Mouse (Mus musculus) liver, embryonic 12.5 days (tissue): ENCODE measurements around the gene Rbx1. TPM values are rescaled to one million over a fixed set of nuclear protein-coding genes. Genes with fewer than 3 reads are reported as not detected.
"Not testable (repeated sequence)": the region's sequence is repeated elsewhere in the genome, so short reads cannot be mapped to it uniquely, and the experiment has no call there.

Source experiments
- ATAC-seq: fragments of 200-750 bp; cut with Nextera tagmentation; 2 replicates; pipeline ENCODE4 v1.8.0; 2017; ENCODE audit warnings: moderate number of reproducible peaks, mild to moderate bottlenecking, moderate library complexity
- H3K27ac ChIP-seq: fragments of 300-500 bp; sonication (generic); 2 replicates; pipeline ENCODE4 v1.5.1; 2016; ENCODE audit warnings: mild to moderate bottlenecking
- H3K27me3 ChIP-seq: fragments of 300-500 bp; sonication (generic); replicated peaks from 2 replicates; pipeline ENCODE4 v1.6.1; 2016; ENCODE audit warnings: mild to moderate bottlenecking, moderate library complexity
- H3K36me3 ChIP-seq: fragments of 300-500 bp; sonication (generic); 2 replicates; pipeline ENCODE4 v1.6.1; 2016; ENCODE audit warnings: mild to moderate bottlenecking, moderate library complexity
- H3K4me1 ChIP-seq: fragments of 300-500 bp; sonication (generic); 2 replicates; pipeline ENCODE4 v1.6.1; 2016
- H3K4me2 ChIP-seq: fragments of 300-500 bp; sonication (generic); 2 replicates; pipeline ENCODE4 v1.6.1; 2016; ENCODE audit warnings: mild to moderate bottlenecking, moderate library complexity
- H3K4me3 ChIP-seq: fragments of 300-500 bp; sonication (generic); 2 replicates; pipeline ENCODE4 v1.5.1; 2016; ENCODE audit warnings: mild to moderate bottlenecking, moderate library complexity
- H3K9ac ChIP-seq: fragments of 300-500 bp; sonication (generic); 2 replicates; pipeline ENCODE4 v1.6.1; 2016; ENCODE audit warnings: mild to moderate bottlenecking, moderate library complexity
- H3K9me3 ChIP-seq: fragments of 300-500 bp; sonication (generic); replicated peaks from 2 replicates; pipeline ENCODE4 v1.6.1; 2016; ENCODE audit warnings: mild to moderate bottlenecking, moderate library complexity
- WGBS: fragments of 180-500 bp; shearing (Covaris S2); methylation state at CpG from one replicate; pipeline ENCODE4 v1.1.7; 2016; ENCODE audit not compliant: insufficient replicate concordance; 5-methylcytosine and 5-hydroxymethylcytosine counted together
- polyA plus RNA-seq: library from polyadenylated mRNA; unstranded; fragments of >200 nt; fragmentation: Nextera tagmentation; extraction: Ambion mirVana; gene quantifications from 2 replicates; pipeline ENCODE4 v1.2.1, GENCODE M21; 2016

Rbx1 gene
- polyA plus RNA-seq, 1 experiment from 2014 or later, result 334 TPM

GRCm38 (mm10) chr15:81465016-81465660 lies 958 bp upstream of the Rbx1 start:
- WGBS, result 60% methylated on average over 12 of the region's 12 CpGs
- peaks cover 29% of the 10 kb centered on the region for H3K36me3 ChIP-seq
- H3K27ac ChIP-seq, result peak overlapping the region; percentile 92
- peaks cover 33% of the 10 kb centered on the region for H3K4me1 ChIP-seq
- no peaks in the 10 kb centered on the region for H3K27me3 ChIP-seq
- ATAC-seq, result no peak
- peaks cover 15% of the 10 kb centered on the region for H3K9me3 ChIP-seq
- peak overlapping the region; percentile 80 for H3K4me3 ChIP-seq
- H3K9ac ChIP-seq, result peak overlapping the region; percentile 73
- peak overlapping the region; percentile 88 for H3K4me2 ChIP-seq

GRCm38 (mm10) chr15:81466738-81467113 lies 630 bp downstream of the Rbx1 start:
- peak overlapping the region; percentile 92 for H3K27ac ChIP-seq
- no peak for ATAC-seq
- WGBS, result under 1% methylated on average over 15 of the region's 15 CpGs

GRCm38 (mm10) chr15:81470735-81471134 lies 4.6 kb downstream of the Rbx1 start:
- ATAC-seq, result no peak
- no peak overlapping the region for H3K4me3 ChIP-seq
- H3K9me3 ChIP-seq, result no peaks in the 10 kb centered on the region
- no peak overlapping the region for H3K9ac ChIP-seq
- peaks cover 35% of the 10 kb centered on the region for H3K4me1 ChIP-seq
- 84% methylated on average over 8 of the region's 8 CpGs for WGBS
- H3K27ac ChIP-seq, result no peak overlapping the region
- no peaks in the 10 kb centered on the region for H3K27me3 ChIP-seq
- no peak overlapping the region for H3K4me2 ChIP-seq
- H3K36me3 ChIP-seq, result peaks cover 72% of the 10 kb centered on the region

More at GRCm38 (mm10) chr15:81466738-81467113, 630 bp downstream of the Rbx1 start:
- peak overlapping the region; percentile 88 for H3K4me2 ChIP-seq
- peaks cover 36% of the 10 kb centered on the region for H3K36me3 ChIP-seq
- peaks cover 33% of the 10 kb centered on the region for H3K4me1 ChIP-seq
- H3K4me3 ChIP-seq, result peak overlapping the region; percentile 80
- H3K9me3 ChIP-seq, result peaks cover 8% of the 10 kb centered on the region
- H3K27me3 ChIP-seq, result no peaks in the 10 kb centered on the region
- H3K9ac ChIP-seq, result peak overlapping the region; percentile 82

GRCm38 (mm10) chr15:81472256-81472655 lies 6.2 kb downstream of the Rbx1 start:
- Histone ChIP-seq H3K4me1 (peaks cover 44% of the 10 kb centered on the region), H3K4me2 (no peak overlapping the region), H3K9me3 (no peaks in the 10 kb centered on the region), H3K4me3 (no peak overlapping the region), H3K27ac (0 out of 2 replicates have a peak overlapping the region, but pooled peaks have one; percentile 25), H3K27me3 (no peaks in the 10 kb centered on the region), H3K9ac (no peak overlapping the region), H3K36me3 (peaks cover 81% of the 10 kb centered on the region)
- whole genome bisulfite sequencing, result 77% methylated on average over 5 of the region's 5 CpGs
- ATAC-seq, result no peak

GRCm38 (mm10) chr15:81475654-81476053 lies 9.6 kb downstream of the Rbx1 start:
- Histone ChIP-seq H3K27ac (0 out of 2 replicates have a peak overlapping the region, but pooled peaks have one; percentile 10), H3K4me2 (no peak overlapping the region), H3K9ac (no peak overlapping the region), H3K9me3 (no peaks in the 10 kb centered on the region), H3K36me3 (peaks cover 58% of the 10 kb centered on the region), H3K4me1 (peaks cover 30% of the 10 kb centered on the region; the same call in 1 of the 2 replicates), H3K27me3 (no peaks in the 10 kb centered on the region), H3K4me3 (no peak overlapping the region)
- no peak for ATAC-seq
- WGBS, result 30% methylated on average over 3 of the region's 3 CpGs

GRCm38 (mm10) chr15:81476597-81476996 lies 10.5 kb downstream of the Rbx1 start:
- Histone ChIP-seq H3K9ac (peak overlapping the region; percentile 34), H3K4me3 (no peak overlapping the region), H3K36me3 (peaks cover 49% of the 10 kb centered on the region), H3K27me3 (no peaks in the 10 kb centered on the region), H3K4me2 (peak overlapping the region; percentile 45), H3K4me1 (peaks cover 38% of the 10 kb centered on the region; the same call in 1 of the 2 replicates), H3K27ac (0 out of 2 replicates have a peak overlapping the region, but pooled peaks have one; percentile 36), H3K9me3 (no peaks in the 10 kb centered on the region)
- 2% methylated on average over 2 of the region's 2 CpGs for WGBS
- no peak for ATAC-seq

GRCm38 (mm10) chr15:81479446-81480213 lies 13.5 kb downstream of the Rbx1 start:
- no peaks in the 10 kb centered on the region for H3K9me3 ChIP-seq
- ATAC-seq, result no peak
- H3K4me1 ChIP-seq, result peaks cover 28% of the 10 kb centered on the region; the same call in 1 of the 2 replicates
- no peak overlapping the region for H3K9ac ChIP-seq
- no peak overlapping the region for H3K27ac ChIP-seq
- H3K4me3 ChIP-seq, result no peak overlapping the region
- H3K27me3 ChIP-seq, result no peaks in the 10 kb centered on the region
- H3K36me3 ChIP-seq, result peaks cover 20% of the 10 kb centered on the region
- no peak overlapping the region for H3K4me2 ChIP-seq
- 65% methylated on average over 21 of the region's 21 CpGs for WGBS

GRCm38 (mm10) chr15:81480284-81480683 lies 14.2 kb downstream of the Rbx1 start:
- not testable (repeated sequence) for ATAC-seq, H3K27ac ChIP-seq, H3K4me3 ChIP-seq, H3K9me3 ChIP-seq, H3K9ac ChIP-seq, H3K27me3 ChIP-seq
- H3K36me3 ChIP-seq, result peaks cover 13% of the 10 kb centered on the region
- H3K4me1 ChIP-seq, result peaks cover 31% of the 10 kb centered on the region
- 77% methylated on average over 3 of the region's 3 CpGs for WGBS
- H3K4me2 ChIP-seq, result 0 out of 2 replicates have a peak overlapping the region, but pooled peaks have one; percentile 70

GRCm38 (mm10) chr15:81480977-81481379 lies 14.9 kb downstream of the Rbx1 start:
- 12% methylated on average over 13 of the region's 13 CpGs for WGBS
- peak overlapping the region; percentile 64 for H3K9ac ChIP-seq

GRCm38 (mm10) chr15:81482966-81483365 lies 16.9 kb downstream of the Rbx1 start:
- no peak for ATAC-seq
- H3K4me3 ChIP-seq, result no peak overlapping the region
- no peaks in the 10 kb centered on the region for H3K9me3 ChIP-seq
- 67% methylated on average over 2 of the region's 2 CpGs for WGBS
- H3K27me3 ChIP-seq, result no peaks in the 10 kb centered on the region
- no peaks in the 10 kb centered on the region for H3K36me3 ChIP-seq
- H3K9ac ChIP-seq, result no peak overlapping the region
- no peak overlapping the region for H3K27ac ChIP-seq
- H3K4me1 ChIP-seq, result peaks cover 27% of the 10 kb centered on the region
- H3K4me2 ChIP-seq, result no peak overlapping the region

More at GRCm38 (mm10) chr15:81480977-81481379, 14.9 kb downstream of the Rbx1 start:
- H3K4me1 ChIP-seq, result peaks cover 35% of the 10 kb centered on the region
- H3K36me3 ChIP-seq, result peaks cover 6% of the 10 kb centered on the region; the same call in 1 of the 2 replicates
- peak; percentile 80 for ATAC-seq
- no peaks in the 10 kb centered on the region for H3K27me3 ChIP-seq
- H3K9me3 ChIP-seq, result no peaks in the 10 kb centered on the region
- H3K27ac ChIP-seq, result no peak overlapping the region
- H3K4me2 ChIP-seq, result peak overlapping the region; percentile 70
- peak overlapping the region; percentile 49 for H3K4me3 ChIP-seq

GRCm38 (mm10) chr15:81483691-81484090 lies 17.6 kb downstream of the Rbx1 start:
- H3K27me3 ChIP-seq, result no peaks in the 10 kb centered on the region
- peaks cover 27% of the 10 kb centered on the region for H3K4me1 ChIP-seq
- no peak overlapping the region for H3K9ac ChIP-seq
- no peaks in the 10 kb centered on the region for H3K36me3 ChIP-seq
- ATAC-seq, result no peak
- no peak overlapping the region for H3K4me2 ChIP-seq
- no peak overlapping the region for H3K27ac ChIP-seq
- H3K9me3 ChIP-seq, result no peaks in the 10 kb centered on the region
- WGBS, result 76% methylated on average over 6 of the region's 6 CpGs
- H3K4me3 ChIP-seq, result no peak overlapping the region

- Histone ChIP-seq H3K9me3 (no peaks in the 10 kb centered on the region), H3K27me3 (no peaks in the 10 kb centered on the region), H3K27ac (no peak overlapping the region), H3K9ac (no peak overlapping the region), H3K4me3 (no peak overlapping the region), H3K4me2 (no peak overlapping the region), H3K36me3 (no peaks in the 10 kb centered on the region), H3K4me1 (peaks cover 21% of the 10 kb centered on the region)
- no peak for ATAC-seq
- WGBS, result 75% methylated on average over 4 of the region's 4 CpGs
Observed at GRCm38 (mm10) chr15:81485483-81485882, 19.4 kb downstream of the Rbx1 start.
